In the genomic region with DNA sequence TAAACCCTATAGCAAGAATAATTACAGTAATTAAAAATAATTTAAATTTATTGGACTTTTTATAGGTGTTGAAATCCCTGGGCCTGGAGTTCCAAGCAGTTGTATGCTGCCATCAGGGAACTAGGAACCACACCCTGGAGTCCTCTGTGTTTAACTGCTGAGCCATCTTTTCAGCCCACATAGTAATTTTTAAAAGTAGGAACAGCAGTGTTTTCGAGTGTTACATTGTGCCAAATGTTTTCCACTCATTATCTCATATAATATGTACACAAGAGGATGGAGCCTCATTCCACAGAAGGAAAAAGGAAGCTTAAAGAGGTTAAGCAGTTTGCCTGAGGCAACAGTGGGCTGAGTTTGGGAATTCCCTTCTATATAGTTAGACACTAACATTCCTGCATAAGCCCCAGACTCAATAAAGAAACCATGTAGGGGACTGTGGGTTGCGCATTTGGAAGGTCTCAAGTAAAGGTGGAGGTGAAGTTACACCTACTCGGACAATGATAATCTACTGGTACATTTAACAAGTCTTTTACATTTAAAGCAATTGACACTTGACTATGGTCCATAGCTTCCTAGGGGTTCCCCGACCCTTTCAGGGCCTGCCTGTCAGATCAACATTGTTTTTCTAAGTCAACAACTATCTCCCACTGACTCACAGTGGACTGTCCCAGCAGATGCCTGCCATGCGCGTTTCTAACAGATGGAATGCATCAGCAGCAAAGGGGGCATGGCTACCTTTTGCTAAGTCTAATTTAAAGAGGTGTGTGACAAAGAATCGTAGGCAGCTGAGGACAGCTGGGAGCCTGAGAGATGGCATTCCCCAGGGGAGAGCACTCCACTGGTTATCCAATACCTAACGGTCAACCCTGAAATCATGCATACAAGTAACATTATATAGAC, we compare ENCODE assay signal across 21 mouse cellular contexts. TPM values are rescaled to one million over a fixed set of nuclear protein-coding genes. Genes with fewer than 3 reads are reported as not detected.
DNase-seq lines count a peak whose midpoint lies in the region; ATAC-seq and TF ChIP-seq lines count a peak whose summit lies in the region.
"Had no signal": no experiment of that assay in that cellular context is flagged by ENCODE, and none has a peak within 500 bp of the region (broad histone marks: within the 10 kb centered on the region; RNA-seq: fewer than 3 reads in every experiment).

No protein-coding gene starts in this region.

- H3K27ac ChIP-seq in heart, adult 2 months: no peak overlapping the region
- H3K27ac ChIP-seq in midbrain, embryonic 15.5 days: no peak overlapping the region
- H3K27ac ChIP-seq in midbrain, postnatal 0 days (ENCODE audit: low read depth, low read length): no peak overlapping the region
- H3K27ac ChIP-seq in embryonic facial prominence, embryonic 14.5 days (replicated peaks; ENCODE audit: low read depth, low read length): no peak overlapping the region
- H3K27ac ChIP-seq: embryonic facial prominence, embryonic 12.5 days; layer of hippocampus, adult 2 months; macrophage; midbrain, embryonic 13.5 days had no signal

- no peak for TF ChIP-seq POLR2A in heart, adult 2 months (IDR thresholded peaks at IDR 0.05; ENCODE audit: insufficient read depth, low read depth, low read length)

- no peak overlapping the region for H3K4me3 ChIP-seq in heart, adult 2 months
- no peak overlapping the region for H3K4me3 ChIP-seq in midbrain, embryonic 15.5 days
- no peak overlapping the region for H3K4me3 ChIP-seq in midbrain, postnatal 0 days (ENCODE audit: low read depth, low read length)
- no peak overlapping the region for H3K4me3 ChIP-seq in embryonic facial prominence, embryonic 14.5 days (ENCODE audit: low read depth, low read length)
- H3K4me3 ChIP-seq: embryonic facial prominence, embryonic 12.5 days; layer of hippocampus, adult 2 months; midbrain, embryonic 13.5 days had no signal

- intact Hi-C loops in heart, adult 2 months (cut with DNase I): no loop called here

- TF ChIP-seq EP300 in heart, adult 2 months (IDR thresholded peaks at IDR 0.05; ENCODE audit: insufficient read depth, low read depth, low read length): no peak

- no peaks in the 10 kb centered on the region for H3K36me3 ChIP-seq in heart, adult 2 months (ENCODE audit: control insufficient read depth, insufficient read depth, low read length)
- H3K36me3 ChIP-seq in midbrain, embryonic 15.5 days (replicated peaks): 0 out of 2 replicates have a peak, but pooled peaks cover 3% of the 10 kb centered on the region
- H3K36me3 ChIP-seq in midbrain, postnatal 0 days (ENCODE audit: insufficient read depth, low read length): peaks cover 6% of the 10 kb centered on the region; the same call in 1 of the 2 replicates
- H3K36me3 ChIP-seq in embryonic facial prominence, embryonic 14.5 days (ENCODE audit: control insufficient read depth, insufficient read depth, low read length): no peaks in the 10 kb centered on the region
- H3K36me3 ChIP-seq: embryonic facial prominence, embryonic 12.5 days had no signal

- no peaks in the 10 kb centered on the region for H3K79me2 ChIP-seq in heart, adult 2 months (replicated peaks; ENCODE audit: control insufficient read depth, insufficient read depth, low read length)

- 0 out of 2 replicates have a peak, but pooled peaks have one; percentile 18 for ATAC-seq in midbrain, embryonic 15.5 days (replicated peaks)
- ATAC-seq in midbrain, postnatal 0 days (ENCODE audit: low FRiP score): no peak
- peak; percentile 62 for ATAC-seq in embryonic facial prominence, embryonic 14.5 days (ENCODE audit: low read depth)
- ATAC-seq: activated CD4-positive, CD25-positive, alpha-beta regulatory T cell, adult 4 months; inflammation-experienced regulatory T-cells, adult 6 months; midbrain, embryonic 13.5 days had no signal

- H3K4me1 ChIP-seq in heart, adult 2 months (ENCODE audit: control insufficient read depth, insufficient read depth, low read length): no peaks in the 10 kb centered on the region
- no peaks in the 10 kb centered on the region for H3K4me1 ChIP-seq in midbrain, embryonic 15.5 days
- no peaks in the 10 kb centered on the region for H3K4me1 ChIP-seq in midbrain, postnatal 0 days (ENCODE audit: insufficient read depth, low read length)
- H3K4me1 ChIP-seq in embryonic facial prominence, embryonic 14.5 days (ENCODE audit: control insufficient read depth, insufficient read depth, low read length): no peaks in the 10 kb centered on the region; the same call in 1 of the 2 replicates
- H3K4me1 ChIP-seq: embryonic facial prominence, embryonic 12.5 days; midbrain, embryonic 13.5 days had no signal

- 61% methylated on average over 8 of the region's 8 CpGs for WGBS in heart, adult 2 months
- 70% methylated on average over 8 of the region's 8 CpGs for WGBS in midbrain, embryonic 15.5 days
- WGBS in midbrain, postnatal 0 days: 64% methylated on average over 8 of the region's 8 CpGs
- 31% methylated on average over 8 of the region's 8 CpGs for WGBS in embryonic facial prominence, embryonic 14.5 days

- peak; percentile 39 for DNase-seq in heart, adult 11 months
- no peak for DNase-seq in heart, adult 2 months
- DNase-seq in midbrain, postnatal 0 days (ENCODE audit: low spot score): no peak
- DNase-seq in embryonic facial prominence, embryonic 14.5 days (ENCODE audit: low spot score): peak; percentile 48
- DNase-seq in mesoderm, embryonic 11.5 days (ENCODE audit: low read depth, low spot score): peak; percentile 43
- no peak for DNase-seq in adrenal gland, postnatal 14 days
- DNase-seq in kidney, postnatal 14 days: no peak
- DNase-seq: adrenal gland, postnatal 36 days; cerebellum, postnatal 10 days; gastrocnemius, postnatal 36 days; lung, adult 2 months; right cerebral cortex, postnatal 14 days had no signal

- H3K27me3 ChIP-seq in heart, adult 2 months (ENCODE audit: control insufficient read depth, insufficient read depth, low read length): no peaks in the 10 kb centered on the region
- H3K27me3 ChIP-seq in midbrain, embryonic 15.5 days (replicated peaks): no peaks in the 10 kb centered on the region
- H3K27me3 ChIP-seq in midbrain, postnatal 0 days (ENCODE audit: insufficient read depth, low read length): no peaks in the 10 kb centered on the region
- no peaks in the 10 kb centered on the region for H3K27me3 ChIP-seq in embryonic facial prominence, embryonic 14.5 days (replicated peaks; ENCODE audit: control insufficient read depth, insufficient read depth, low read length)
- H3K27me3 ChIP-seq: embryonic facial prominence, embryonic 12.5 days; midbrain, embryonic 13.5 days had no signal

- no peak for TF ChIP-seq CTCF in heart, adult 2 months (IDR thresholded peaks at IDR 0.05)
- no peak for TF ChIP-seq CTCF in midbrain, postnatal 0 days (IDR thresholded peaks at IDR 0.05)

- H3K4me2 ChIP-seq in midbrain, embryonic 15.5 days: no peak overlapping the region
- no peak overlapping the region for H3K4me2 ChIP-seq in midbrain, postnatal 0 days (ENCODE audit: low read depth, low read length, poor library complexity, severe bottlenecking)
- no peak overlapping the region for H3K4me2 ChIP-seq in embryonic facial prominence, embryonic 14.5 days (ENCODE audit: low read depth, low read length)
- H3K4me2 ChIP-seq: embryonic facial prominence, embryonic 12.5 days; heart, embryonic 11.5 days; liver, embryonic 11.5 days; midbrain, embryonic 13.5 days had no signal

- H3K9ac ChIP-seq in heart, adult 2 months (ENCODE audit: low read depth, low read length): no peak overlapping the region
- no peak overlapping the region for H3K9ac ChIP-seq in midbrain, embryonic 15.5 days
- no peak overlapping the region for H3K9ac ChIP-seq in midbrain, postnatal 0 days (replicated peaks; ENCODE audit: low read length, poor library complexity, severe bottlenecking)
- H3K9ac ChIP-seq in embryonic facial prominence, embryonic 14.5 days (ENCODE audit: low read depth, low read length): no peak overlapping the region
- H3K9ac ChIP-seq: embryonic facial prominence, embryonic 12.5 days; midbrain, embryonic 13.5 days had no signal

- no peaks in the 10 kb centered on the region for H3K9me3 ChIP-seq in midbrain, embryonic 15.5 days
- H3K9me3 ChIP-seq in midbrain, postnatal 0 days (ENCODE audit: low read length): no peaks in the 10 kb centered on the region
- H3K9me3 ChIP-seq in embryonic facial prominence, embryonic 14.5 days (ENCODE audit: control insufficient read depth, low read length): no peaks in the 10 kb centered on the region
- H3K9me3 ChIP-seq: midbrain, embryonic 13.5 days had no signal

RNA-seq across cellular contexts. Expression of a gene that starts 19.3 kb away (rescaled TPM):
- under 1 TPM; 0.30 to 0.37 TPM for total RNA-seq in heart, adult 2 months (2021)
- 0.16 and 0.56 TPM in 2 replicates for polyA plus RNA-seq in heart, adult 2 months (2012; rRNA removed)
- 4.3 and 4.8 TPM in 2 replicates for polyA plus RNA-seq in midbrain, embryonic 15.5 days (2015; fragmentation: Nextera tagmentation; extraction: Ambion mirVana)
- 7.5 and 8.0 TPM in 2 replicates for total RNA-seq in midbrain, postnatal 0 days (2014; rRNA removed)
- polyA plus RNA-seq in midbrain, postnatal 0 days (2015; fragmentation: Nextera tagmentation; extraction: Ambion mirVana): 5.2 and 6.8 TPM in 2 replicates
- polyA plus RNA-seq in embryonic facial prominence, embryonic 14.5 days (2014; fragmentation: Nextera tagmentation; extraction: Ambion mirVana): 65.4 and 71.9 TPM in 2 replicates
- total RNA-seq in adrenal gland, postnatal 14 days (2021): 164 and 178 TPM in 2 replicates
- polyA plus RNA-seq: activated CD4-positive, CD25-positive, alpha-beta regulatory T cell, adult 4 months; inflammation-experienced regulatory T-cells, adult 6 months; macrophage had no signal

Comparison
In these comparisons a context has a peak if more than half of its experiments do, and no peak if none do; other contexts are left out.
1. DNase-seq: peak in heart, adult 11 months (single experiment), embryonic facial prominence, embryonic 14.5 days (single experiment) and mesoderm, embryonic 11.5 days (single experiment); none in heart, adult 2 months (0 of 2), midbrain, postnatal 0 days (single experiment), adrenal gland, postnatal 14 days (single experiment) and kidney, postnatal 14 days (single experiment).